Mouse (Mus musculus): ENCODE measurements around the gene Plekha4.

DNA sequence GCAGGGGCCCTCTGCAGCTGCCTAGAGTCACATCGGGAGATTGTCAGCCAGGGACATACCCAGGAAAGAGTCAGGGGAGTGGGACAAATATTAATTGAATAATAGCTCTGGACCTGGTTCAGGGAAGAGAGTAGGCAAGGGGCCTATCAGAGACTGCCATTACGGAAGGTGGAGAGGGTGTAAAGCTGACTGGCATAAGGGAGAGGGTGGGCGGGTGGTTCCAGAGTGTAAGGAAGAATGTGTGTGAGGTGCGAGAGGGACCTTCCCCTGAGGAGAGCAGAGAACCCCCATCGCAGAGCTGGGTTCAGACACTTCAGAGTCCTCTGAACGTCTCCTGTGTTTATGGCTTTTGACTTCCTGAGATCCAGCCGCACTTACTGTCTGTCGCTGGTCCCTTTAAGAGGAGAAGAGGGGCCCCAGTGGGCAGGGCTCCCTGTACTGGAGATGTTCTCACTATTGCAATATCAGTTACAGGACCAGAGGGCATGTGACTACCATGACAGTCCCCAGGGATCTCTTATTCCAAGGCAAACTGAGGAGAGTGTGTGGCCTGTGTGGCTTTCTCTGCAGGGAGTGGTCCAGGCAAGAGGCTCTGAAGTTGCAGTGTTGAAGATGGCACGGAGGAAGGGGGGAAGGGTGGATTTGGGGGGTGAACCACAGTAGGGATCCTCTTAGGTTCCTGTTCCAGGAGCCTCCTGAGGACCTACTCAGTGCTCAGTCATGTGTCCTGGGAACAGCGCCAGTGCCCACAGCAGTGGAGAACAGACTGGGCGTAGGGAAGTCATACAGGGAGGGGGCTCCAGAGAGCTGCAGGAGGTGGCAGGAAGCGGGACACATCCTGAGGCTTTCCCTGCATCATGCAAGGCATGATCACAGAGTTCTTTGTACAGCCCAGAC, 35.7 kb downstream of the Plekha4 start:
- TF ChIP-seq CTCF (IDR thresholded peaks at IDR 0.05) (no peak), EP300 (IDR thresholded peaks at IDR 0.05; ENCODE audit: insufficient read depth, low read depth, low read length) (no peak), POLR2A (IDR thresholded peaks at IDR 0.05; ENCODE audit: insufficient read depth, low read depth, low read length) (no peak)

Measured in heart, adult 2 months (tissue).